Mouse (Mus musculus): ENCODE measurements at regions not wholly inside any gene's neighbourhood (a gene's known extent, or its start where the extent isn't known, plus 50 kb on each side); places are given as distances from the start of the nearest gene placed in this dataset.
A peak's percentile ranks its signal among the peaks of the same experiment; 100 is the strongest.

- DNase-seq = peak; percentile 32
These were observed 74.8 kb upstream of the Fam241a start for GRCm38 (mm10) chr3:127970891-127971290.

DNA sequence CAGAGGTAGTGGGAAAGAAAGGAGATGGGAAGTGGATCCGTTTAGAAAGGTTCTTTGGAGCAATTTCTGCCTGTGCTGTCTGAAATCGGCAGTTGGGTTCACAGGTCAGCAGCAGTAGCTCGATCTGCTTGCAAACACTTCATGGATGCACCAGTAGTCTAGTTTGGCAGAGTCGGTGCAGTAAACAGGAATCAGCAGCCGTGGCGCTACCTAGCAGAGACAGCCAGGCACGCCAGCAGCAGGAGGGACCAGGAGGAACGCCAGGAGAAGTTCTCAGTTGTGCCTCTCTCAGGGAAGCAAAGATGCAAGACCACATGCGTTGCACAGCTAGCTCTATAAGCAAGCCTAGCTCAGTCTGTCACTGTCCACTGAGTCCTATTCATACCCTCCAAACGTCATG lies 71.0 kb upstream of the Fam241a start:
- no peak for DNase-seq

DNA sequence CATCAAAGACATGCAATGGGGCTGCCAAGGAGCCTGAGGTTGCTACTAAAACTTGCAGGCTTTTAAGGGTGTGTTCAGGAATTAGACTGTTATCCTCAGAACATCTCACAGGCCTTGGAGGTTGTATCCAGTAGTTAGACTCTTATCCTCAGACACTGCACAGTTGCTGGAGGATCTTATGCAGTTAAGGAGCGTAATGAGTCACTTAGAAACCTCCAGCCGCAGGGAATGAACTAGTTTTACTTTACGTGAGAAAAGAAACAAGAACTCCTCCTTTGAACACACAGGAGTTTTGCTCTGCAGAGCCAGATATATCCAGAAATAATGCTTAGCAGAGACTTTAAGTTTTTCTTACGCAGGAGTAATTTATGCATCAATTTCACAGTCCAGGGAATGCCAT lies 70.1 kb upstream of the Fam241a start:
- no peak for DNase-seq

GRCm38 (mm10) chr3:127958919-127959684 lies 63.0 kb upstream of the Fam241a start:
- DNase-seq = no peak

- DNase-seq = no peak
These were observed 58.7 kb upstream of the Fam241a start for GRCm38 (mm10) chr3:127954856-127955255.

DNA sequence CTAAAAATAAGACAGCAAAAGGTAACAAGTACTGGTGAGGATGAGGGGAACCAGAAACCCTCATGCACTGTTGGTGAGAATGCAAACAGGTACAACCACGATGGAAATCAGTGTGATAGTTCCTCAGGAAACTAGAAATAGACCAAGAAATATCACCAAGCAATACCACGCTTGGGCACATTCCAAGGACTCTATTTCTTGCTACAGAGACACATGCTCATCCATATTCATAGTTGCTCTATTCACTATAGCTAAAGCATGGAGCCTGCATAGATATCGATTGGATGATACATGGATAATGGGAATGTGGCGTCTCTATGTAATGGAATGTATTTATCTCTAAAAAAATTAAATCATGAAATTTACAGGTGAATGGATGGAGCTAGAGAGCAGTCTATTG lies 57.5 kb upstream of the Fam241a start:
- no peak for DNase-seq

- peak; percentile 77 for DNase-seq
These were observed 52.9 kb upstream of the Fam241a start for GRCm38 (mm10) chr3:127948898-127949620.

DNA sequence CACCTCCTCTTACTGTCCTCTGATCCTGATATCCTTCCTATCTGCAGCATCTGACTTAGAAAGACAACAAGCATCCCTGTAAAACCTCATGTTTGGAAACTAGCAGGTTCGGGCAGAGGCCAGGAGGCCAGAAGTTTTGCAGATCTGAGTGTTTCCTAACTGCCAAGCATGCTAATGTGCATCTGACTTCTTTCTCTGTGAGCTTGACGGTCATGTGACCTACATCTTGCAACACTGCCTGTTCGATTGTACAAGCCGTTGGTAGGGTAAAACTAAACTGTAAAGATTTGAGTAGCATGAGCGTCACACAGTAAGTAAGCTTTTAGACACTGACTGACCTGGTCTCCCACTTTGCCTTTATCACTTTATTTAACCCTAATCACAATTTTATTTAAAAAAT lies 52.2 kb upstream of the Fam241a start:
- DNase-seq = no peak

All from cerebellum, adult 9-10 months (tissue).